Mouse (Mus musculus): Measurements from ENCODE around the gene Rbm14. TPM values are rescaled to one million over a fixed set of nuclear protein-coding genes. Genes with fewer than 3 reads are reported as not detected.

Gene Rbm14
- polyA plus RNA-seq, 1 experiment from 2014 or later = 82.3 TPM

DNA sequence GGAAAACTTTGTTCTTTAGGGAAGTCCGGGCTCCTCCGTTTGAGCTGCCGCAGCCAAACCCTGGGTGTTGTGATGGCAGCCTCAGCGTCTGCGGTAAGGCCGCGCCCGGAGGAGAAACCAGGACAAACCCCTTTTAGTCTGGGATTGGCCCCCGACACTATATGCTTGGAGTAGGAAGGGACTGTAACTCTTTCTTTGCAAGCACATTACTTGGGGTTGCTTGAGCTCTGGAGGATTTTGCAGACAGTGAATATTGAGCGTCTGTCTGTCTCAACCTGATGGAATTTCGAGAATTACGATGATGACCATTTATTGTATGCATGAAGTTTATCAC lies 442 bp upstream of the Rbm14 start:
- ATAC-seq = no peak; the same call in 1 of the 2 replicates
- no peaks in the 10 kb centered on the region for H3K36me3 ChIP-seq

GRCm38 (mm10) chr19:4810746-4811062 lies 730 bp downstream of the Rbm14 start:
- under 1% methylated on average over 17 of the region's 17 CpGs for WGBS
- Histone ChIP-seq H3K4me2 (replicated peaks) (peak overlapping the region; percentile 97), H3K27me3 (no peaks in the 10 kb centered on the region), H3K9me3 (peaks cover 6% of the 10 kb centered on the region; the same call in 1 of the 2 replicates), H3K4me3 (replicated peaks) (peak overlapping the region; percentile 88), H3K9ac (replicated peaks) (peak overlapping the region; percentile 83), H3K4me1 (replicated peaks) (peaks cover 36% of the 10 kb centered on the region), H3K27ac (peak overlapping the region; percentile 90), H3K36me3 (no peaks in the 10 kb centered on the region)
- no peak for ATAC-seq

More for the DNA sequence above, 442 bp upstream of the Rbm14 start:
- peak overlapping the region; percentile 88 for H3K4me3 ChIP-seq (replicated peaks)
- H3K27me3 ChIP-seq = no peaks in the 10 kb centered on the region
- H3K4me2 ChIP-seq (replicated peaks) = peak overlapping the region; percentile 97
- 8% methylated on average over 12 of the region's 12 CpGs for WGBS
- peaks cover 7% of the 10 kb centered on the region; the same call in 1 of the 2 replicates for H3K9me3 ChIP-seq
- peak overlapping the region; percentile 87 for H3K27ac ChIP-seq
- H3K9ac ChIP-seq (replicated peaks) = peak overlapping the region; percentile 79
- H3K4me1 ChIP-seq (replicated peaks) = peaks cover 36% of the 10 kb centered on the region

- Histone ChIP-seq H3K27ac (peak overlapping the region; percentile 90), H3K27me3 (no peaks in the 10 kb centered on the region), H3K9me3 (0 out of 2 replicates have a peak, but pooled peaks cover 2% of the 10 kb centered on the region), H3K9ac (replicated peaks) (peak overlapping the region; percentile 83), H3K4me3 (replicated peaks) (peak overlapping the region; percentile 88), H3K36me3 (no peaks in the 10 kb centered on the region), H3K4me1 (replicated peaks) (peaks cover 37% of the 10 kb centered on the region), H3K4me2 (replicated peaks) (peak overlapping the region; percentile 97)
- ATAC-seq = no peak
- WGBS = 0% methylated on average over 14 of the region's 14 CpGs
Observed at GRCm38 (mm10) chr19:4810309-4810708, 1.1 kb downstream of the Rbm14 start.

GRCm38 (mm10) chr19:4803283-4803682 lies 8.2 kb downstream of the Rbm14 start:
- H3K27ac ChIP-seq = no peak overlapping the region
- H3K4me3 ChIP-seq (replicated peaks) = no peak overlapping the region
- ATAC-seq = no peak
- H3K9ac ChIP-seq (replicated peaks) = no peak overlapping the region
- H3K4me1 ChIP-seq (replicated peaks) = peaks cover 24% of the 10 kb centered on the region
- no peaks in the 10 kb centered on the region for H3K9me3 ChIP-seq
- no peak overlapping the region for H3K4me2 ChIP-seq (replicated peaks)
- peaks cover 56% of the 10 kb centered on the region for H3K36me3 ChIP-seq
- 83% methylated on average over 10 of the region's 10 CpGs for WGBS
- H3K27me3 ChIP-seq = no peaks in the 10 kb centered on the region

- ATAC-seq = 0 out of 2 replicates have a peak, but pooled peaks have one; percentile 20
- H3K36me3 ChIP-seq = peaks cover 61% of the 10 kb centered on the region
- WGBS = 96% methylated on average over 7 of the region's 7 CpGs
Observed at GRCm38 (mm10) chr19:4802691-4803091, 8.7 kb downstream of the Rbm14 start.

DNA sequence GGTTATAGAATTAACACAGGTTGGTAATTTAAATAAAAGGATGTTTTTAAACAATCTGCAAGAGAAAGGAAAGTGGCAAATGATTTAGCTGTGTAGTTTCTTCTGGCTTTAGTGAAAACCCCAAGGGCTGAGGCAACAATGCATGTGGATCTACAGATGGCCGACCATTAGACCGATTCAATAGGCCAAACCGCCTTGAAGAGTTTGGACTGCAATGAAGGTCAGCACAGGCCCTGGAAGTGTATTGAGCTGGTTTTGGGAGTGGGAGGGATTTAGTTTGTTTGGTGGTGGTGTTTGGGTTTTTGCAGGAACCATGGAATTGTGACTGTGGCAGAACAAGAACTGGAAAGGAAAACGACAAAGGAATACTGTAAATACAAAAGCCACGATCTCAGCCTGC lies 12.4 kb downstream of the Rbm14 start:
- Histone ChIP-seq H3K36me3 (peaks cover 62% of the 10 kb centered on the region), H3K9me3 (no peaks in the 10 kb centered on the region), H3K27ac (no peak overlapping the region), H3K9ac (replicated peaks) (no peak overlapping the region), H3K4me3 (replicated peaks) (no peak overlapping the region), H3K4me2 (replicated peaks) (no peak overlapping the region), H3K27me3 (no peaks in the 10 kb centered on the region), H3K4me1 (replicated peaks) (peaks cover 17% of the 10 kb centered on the region)
- ATAC-seq = no peak
- WGBS = 94% methylated on average over 5 of the region's 5 CpGs

More at GRCm38 (mm10) chr19:4802691-4803091, 8.7 kb downstream of the Rbm14 start:
- H3K4me1 ChIP-seq (replicated peaks) = peaks cover 18% of the 10 kb centered on the region
- H3K27me3 ChIP-seq = no peaks in the 10 kb centered on the region
- no peaks in the 10 kb centered on the region for H3K9me3 ChIP-seq
- no peak overlapping the region for H3K27ac ChIP-seq
- H3K4me2 ChIP-seq (replicated peaks) = no peak overlapping the region
- H3K4me3 ChIP-seq (replicated peaks) = no peak overlapping the region
- H3K9ac ChIP-seq (replicated peaks) = no peak overlapping the region

DNA sequence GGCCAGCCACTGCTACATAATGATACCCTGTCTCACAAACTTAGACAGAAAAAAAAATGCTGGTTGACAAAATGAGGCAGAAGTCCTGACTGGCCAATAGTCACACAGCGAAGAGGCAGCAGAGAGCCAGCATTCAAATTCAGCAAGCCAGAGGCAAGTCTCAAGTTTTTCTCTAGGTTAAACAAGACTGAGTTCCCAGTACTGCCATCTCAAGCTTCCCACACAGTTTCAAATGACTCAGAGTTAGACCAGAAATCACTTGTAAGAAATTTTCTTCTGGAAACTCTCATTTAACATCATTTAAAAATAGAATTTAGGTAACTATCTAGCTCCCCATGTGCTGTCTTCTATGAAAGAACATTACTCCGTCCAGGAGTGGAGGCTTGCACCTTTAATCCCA lies 13.6 kb downstream of the Rbm14 start:
- peaks cover 13% of the 10 kb centered on the region for H3K4me1 ChIP-seq (replicated peaks)
- no peak overlapping the region for H3K4me3 ChIP-seq (replicated peaks)
- no peak for ATAC-seq
- no peak overlapping the region for H3K9ac ChIP-seq (replicated peaks)
- H3K9me3 ChIP-seq = no peaks in the 10 kb centered on the region
- H3K4me2 ChIP-seq (replicated peaks) = no peak overlapping the region
- no peak overlapping the region for H3K27ac ChIP-seq
- H3K36me3 ChIP-seq = peaks cover 51% of the 10 kb centered on the region
- 96% methylated on average over 2 of the region's 2 CpGs for WGBS
- H3K27me3 ChIP-seq = no peaks in the 10 kb centered on the region

DNA sequence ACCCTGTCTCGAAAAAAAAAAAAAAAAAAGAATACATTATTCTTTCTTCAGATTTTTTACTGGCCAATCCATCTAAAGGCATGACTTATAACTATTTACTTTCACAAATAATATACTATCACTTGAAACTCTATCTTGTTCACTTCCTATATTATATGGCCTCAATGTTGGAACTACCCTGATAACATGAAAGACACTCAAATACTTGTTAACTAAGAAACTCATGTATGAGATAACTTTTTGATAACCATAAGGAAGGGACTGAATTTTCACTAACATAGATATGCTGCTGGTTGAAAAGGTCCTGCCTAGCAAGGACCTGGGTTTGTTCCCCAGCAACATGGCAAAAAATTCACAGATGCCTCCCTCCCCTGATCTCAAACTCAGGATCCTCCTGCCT lies 15.5 kb downstream of the Rbm14 start:
- 88% methylated on average over 1 of the region's 1 CpGs for WGBS
- no peaks in the 10 kb centered on the region for H3K9me3 ChIP-seq
- H3K4me3 ChIP-seq (replicated peaks) = no peak overlapping the region
- peaks cover 43% of the 10 kb centered on the region for H3K36me3 ChIP-seq
- no peaks in the 10 kb centered on the region for H3K27me3 ChIP-seq
- H3K4me2 ChIP-seq (replicated peaks) = no peak overlapping the region
- no peak overlapping the region for H3K9ac ChIP-seq (replicated peaks)
- peaks cover 30% of the 10 kb centered on the region for H3K4me1 ChIP-seq (replicated peaks)
- H3K27ac ChIP-seq = no peak overlapping the region
- ATAC-seq = no peak

GRCm38 (mm10) chr19:4793831-4794422 lies 17.5 kb downstream of the Rbm14 start, which contains the start of gene Rbm4:
Rbm4 (minus strand) TSS chr19:4793901.
- peak within 1 kb of the TSS; percentile 85 for H3K9ac ChIP-seq (replicated peaks)
- H3K4me1 ChIP-seq (replicated peaks) = peaks cover 49% of the 10 kb centered on the region
- WGBS = under 1% methylated on average over 31 of the region's 31 CpGs
- H3K4me3 ChIP-seq (replicated peaks) = peak within 1 kb of the TSS; percentile 81
- peak within 1 kb of the TSS; percentile 77 for H3K27ac ChIP-seq
- no peaks in the 10 kb centered on the region for H3K27me3 ChIP-seq
- peak within 1 kb of the TSS; percentile 73 for H3K4me2 ChIP-seq (replicated peaks)
- peaks cover 35% of the 10 kb centered on the region for H3K36me3 ChIP-seq
- no peaks in the 10 kb centered on the region for H3K9me3 ChIP-seq
- ATAC-seq = peak; percentile 99

DNA sequence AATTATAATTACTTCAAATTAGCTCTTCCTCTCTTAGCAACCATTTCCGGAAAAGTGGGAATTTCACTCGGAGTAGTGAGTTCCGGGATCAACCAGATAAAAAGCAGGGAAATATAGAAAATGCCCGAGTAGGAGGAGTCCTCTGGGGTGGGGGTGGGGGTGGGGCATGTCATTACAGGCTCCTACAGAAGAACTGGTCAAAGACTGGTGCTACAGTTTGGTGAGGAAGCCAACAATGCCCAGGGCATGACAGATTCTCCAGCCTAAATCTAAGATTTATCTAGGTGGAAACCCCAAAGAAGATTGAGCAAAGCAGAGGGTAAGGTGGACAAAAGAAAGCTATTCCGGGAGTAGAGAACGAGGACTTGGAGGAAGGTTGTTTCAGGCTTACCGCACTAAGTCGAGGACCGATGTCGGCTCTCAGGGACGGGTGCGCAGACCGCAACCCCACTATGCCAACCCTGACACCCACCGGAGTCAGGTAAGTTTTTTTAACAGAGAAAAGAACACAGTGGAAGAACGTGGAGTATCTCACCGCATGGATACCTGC lies 18.1 kb downstream of the Rbm14 start:
- Histone ChIP-seq H3K4me3 (replicated peaks) (peak overlapping the region; percentile 81), H3K27ac (peak overlapping the region; percentile 77), H3K36me3 (peaks cover 31% of the 10 kb centered on the region), H3K9ac (replicated peaks) (peak overlapping the region; percentile 85), H3K4me2 (replicated peaks) (peak overlapping the region; percentile 73), H3K4me1 (replicated peaks) (peaks cover 55% of the 10 kb centered on the region), H3K9me3 (no peaks in the 10 kb centered on the region), H3K27me3 (no peaks in the 10 kb centered on the region)
- WGBS = 2% methylated on average over 16 of the region's 16 CpGs
- ATAC-seq = peak; percentile 53

GRCm38 (mm10) chr19:4786313-4786712 lies 25.1 kb downstream of the Rbm14 start:
- H3K9ac ChIP-seq (replicated peaks) = no peak overlapping the region
- H3K4me3 ChIP-seq (replicated peaks) = no peak overlapping the region
- peaks cover 58% of the 10 kb centered on the region for H3K4me1 ChIP-seq (replicated peaks)
- no peaks in the 10 kb centered on the region for H3K9me3 ChIP-seq
- H3K27me3 ChIP-seq = no peaks in the 10 kb centered on the region
- no peak overlapping the region for H3K4me2 ChIP-seq (replicated peaks)
- H3K27ac ChIP-seq = no peak overlapping the region
- 95% methylated on average over 2 of the region's 2 CpGs for WGBS
- ATAC-seq = no peak
- peaks cover 68% of the 10 kb centered on the region for H3K36me3 ChIP-seq

GRCm38 (mm10) chr19:4785206-4785605 lies 26.2 kb downstream of the Rbm14 start:
- H3K4me3 ChIP-seq (replicated peaks) = no peak overlapping the region
- no peak overlapping the region for H3K4me2 ChIP-seq (replicated peaks)
- H3K9me3 ChIP-seq = no peaks in the 10 kb centered on the region
- ATAC-seq = no peak
- no peaks in the 10 kb centered on the region for H3K27me3 ChIP-seq
- peaks cover 47% of the 10 kb centered on the region for H3K4me1 ChIP-seq (replicated peaks)
- H3K36me3 ChIP-seq = peaks cover 65% of the 10 kb centered on the region
- no peak overlapping the region for H3K27ac ChIP-seq
- 91% methylated on average over 7 of the region's 7 CpGs for WGBS
- H3K9ac ChIP-seq (replicated peaks) = no peak overlapping the region
